Mouse (Mus musculus) kidney, adult 8-10 months (tissue): ENCODE results near the gene Baat.
A peak's percentile ranks its signal among the peaks of the same experiment; 100 is the strongest.
"Not testable (repeated sequence)": the region's sequence is repeated elsewhere in the genome, so short reads cannot be mapped to it uniquely, and the experiment has no call there.

Experiments
- DNase-seq, 2 experiments: peaks; one replicate each; pipeline ENCODE4 v3.0.0; 2022

Gene Baat

DNA sequence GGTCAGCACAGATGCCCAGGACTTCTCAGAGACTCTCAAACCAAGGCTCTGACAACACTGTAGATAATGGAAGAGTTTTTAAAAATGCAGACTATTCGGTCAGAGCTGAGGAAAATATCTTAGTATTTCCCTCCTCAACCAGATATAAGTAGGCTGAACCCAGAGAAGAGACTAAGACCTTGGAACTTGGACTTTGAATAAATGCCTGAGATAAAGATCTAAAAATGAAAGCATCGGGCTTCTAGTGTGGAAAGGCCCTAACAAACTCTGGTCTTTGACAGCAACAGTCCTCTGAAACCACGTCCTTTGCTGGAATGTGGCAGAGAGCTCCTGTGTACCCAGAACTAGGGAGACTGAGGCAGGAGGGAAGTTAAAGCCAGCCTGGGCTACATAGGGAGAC lies at the start of gene Baat:
Gene Baat, minus strand, starts transcription at position 172 of the 400 bp plus-strand sequence.
- DNase-seq = no peak

DNA sequence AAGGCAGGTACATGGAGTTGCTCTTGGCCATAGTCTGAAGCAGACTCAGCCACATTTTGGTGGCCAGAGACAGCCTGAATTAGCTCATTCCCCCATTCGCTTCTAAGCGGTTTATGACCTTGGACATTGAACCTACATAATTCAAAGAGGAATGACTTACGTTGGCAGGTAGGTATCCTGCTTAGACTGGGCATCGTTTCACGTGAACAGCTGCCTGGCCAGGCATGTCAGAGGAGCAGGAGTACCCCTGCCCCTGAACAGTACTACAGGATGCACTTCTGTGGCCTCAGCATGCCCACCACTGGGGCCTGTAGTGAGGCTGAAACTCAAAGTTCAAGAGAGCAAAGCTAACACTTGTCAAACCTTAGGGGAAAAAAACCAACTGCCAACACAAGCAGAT lies 47.0 kb upstream of the Baat start:
- DNase-seq = peak; percentile 61 to 84

- DNase-seq = peak; percentile 89 to 93
Measured at GRCm38 (mm10) chr4:49549383-49549782, 43.0 kb upstream of the Baat start, which contains the start of gene Aldob. Aldob (minus strand) TSS chr4:49549546.

GRCm38 (mm10) chr4:49547544-49548219 lies 41.3 kb upstream of the Baat start:
- DNase-seq = no peak

DNA sequence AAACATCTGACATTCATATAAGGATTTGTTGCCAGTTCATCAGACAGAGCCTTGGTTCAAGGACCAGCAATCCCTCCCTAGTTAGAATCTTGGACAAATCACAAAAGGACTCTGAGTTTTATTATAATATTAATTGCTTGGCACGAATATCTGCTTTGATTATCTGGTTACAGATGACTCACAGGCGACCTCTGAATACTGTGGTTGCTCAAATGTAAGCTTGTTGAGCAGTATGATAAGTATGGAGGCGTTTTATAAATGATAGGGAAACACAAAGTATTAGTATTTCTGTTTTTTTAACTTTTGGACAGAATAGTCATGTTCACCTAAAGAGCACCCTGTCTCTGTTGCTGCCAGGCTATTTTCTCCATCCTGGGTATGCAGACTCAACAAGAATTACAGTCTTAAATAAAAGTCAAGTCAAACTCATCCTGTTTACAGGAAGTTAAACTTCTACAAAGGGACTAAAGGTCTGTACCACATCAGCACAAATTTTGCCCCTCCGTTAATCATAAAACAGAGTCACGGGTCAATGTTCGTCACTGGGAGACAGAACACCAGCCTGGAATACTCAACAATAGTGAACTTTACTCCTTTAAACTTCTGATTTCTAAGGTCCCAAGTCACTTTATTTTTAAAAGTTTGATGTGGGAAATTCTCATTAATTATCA lies 40.7 kb upstream of the Baat start:
- DNase-seq = peak; percentile 78 to 88

DNA sequence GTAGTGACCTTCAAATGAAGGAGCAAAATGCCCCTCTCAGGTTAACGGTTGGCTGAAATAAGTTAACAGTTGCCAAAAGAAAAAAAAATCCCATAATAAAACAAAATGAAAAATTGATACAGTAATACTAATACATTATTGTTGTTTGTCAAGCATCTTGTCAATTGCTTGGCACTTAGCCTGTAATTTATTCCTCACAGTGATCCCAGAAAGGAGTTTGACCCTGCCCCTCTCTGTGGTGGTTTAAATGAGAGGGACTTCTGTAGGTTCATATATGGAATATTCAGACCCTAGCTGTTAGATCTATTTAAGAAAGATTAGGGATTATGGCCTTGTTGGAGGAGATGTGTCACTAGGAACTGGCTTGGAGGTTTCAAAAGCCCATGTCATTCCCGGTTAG lies 39.7 kb upstream of the Baat start:
- DNase-seq = no peak

GRCm38 (mm10) chr4:49540966-49541365 lies 34.6 kb upstream of the Baat start:
- DNase-seq = no peak

DNA sequence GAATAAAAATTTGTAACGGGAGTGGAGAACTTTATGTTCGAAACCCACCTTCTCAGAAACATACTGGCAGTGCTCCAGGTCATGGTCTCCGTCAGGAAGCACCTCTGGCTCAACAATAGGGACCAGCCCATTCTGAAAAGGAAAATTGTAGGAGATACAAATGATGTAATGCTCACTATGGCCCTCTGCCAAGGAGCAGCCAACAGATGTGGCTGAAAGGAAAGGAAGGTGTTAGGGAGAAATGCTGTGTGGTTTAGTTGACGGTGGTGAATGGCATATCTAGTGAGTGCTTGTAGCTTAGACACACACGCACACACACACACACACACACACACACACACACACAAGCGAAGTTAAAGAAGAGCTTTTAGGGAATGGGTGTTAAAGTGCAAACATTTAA lies 33.3 kb upstream of the Baat start:
- DNase-seq = no peak

DNA sequence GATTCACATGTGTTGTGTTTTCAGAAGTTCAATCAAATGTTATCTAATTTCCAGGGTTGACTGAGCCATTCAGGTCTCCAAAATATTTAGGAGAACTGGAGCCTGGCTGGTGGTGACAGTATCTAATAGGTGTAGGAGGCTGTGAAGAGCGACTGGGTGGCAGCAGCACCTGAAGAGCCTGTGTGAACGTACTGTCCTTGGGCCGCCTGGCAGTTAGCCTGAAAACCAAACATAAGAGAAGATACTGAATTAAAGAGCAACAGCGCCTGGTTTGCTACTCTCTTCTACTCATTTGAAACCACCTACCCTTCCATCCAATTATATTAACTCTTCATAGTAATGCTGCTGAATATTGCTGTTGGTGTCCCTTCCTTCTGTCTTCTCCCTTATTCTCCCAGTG lies 30.3 kb upstream of the Baat start:
- no peak for DNase-seq

GRCm38 (mm10) chr4:49535675-49536294 lies 29.4 kb upstream of the Baat start:
- no peak for DNase-seq

GRCm38 (mm10) chr4:49535036-49535435 lies 28.7 kb upstream of the Baat start:
- DNase-seq = no peak

DNA sequence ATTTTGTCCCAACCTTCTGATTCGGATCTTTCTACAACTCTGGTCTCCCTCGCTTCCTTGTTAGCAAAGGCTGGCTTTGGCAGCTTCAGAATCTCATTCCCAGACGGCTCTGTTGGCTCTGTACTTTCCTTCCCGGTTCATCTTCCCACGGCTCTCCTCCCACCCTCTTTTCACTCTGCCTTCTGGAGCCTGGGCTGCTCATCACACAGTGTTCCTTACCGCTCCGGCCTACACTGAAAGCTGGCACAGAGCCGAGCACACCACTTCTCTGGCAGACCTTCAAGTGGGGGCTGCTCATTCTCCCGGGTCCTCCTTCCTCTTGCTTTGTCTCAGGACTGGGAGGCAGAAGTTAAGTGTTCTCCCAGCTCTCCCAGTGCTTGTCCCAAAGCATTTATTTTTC lies 16.2 kb upstream of the Baat start:
- DNase-seq = no peak

DNA sequence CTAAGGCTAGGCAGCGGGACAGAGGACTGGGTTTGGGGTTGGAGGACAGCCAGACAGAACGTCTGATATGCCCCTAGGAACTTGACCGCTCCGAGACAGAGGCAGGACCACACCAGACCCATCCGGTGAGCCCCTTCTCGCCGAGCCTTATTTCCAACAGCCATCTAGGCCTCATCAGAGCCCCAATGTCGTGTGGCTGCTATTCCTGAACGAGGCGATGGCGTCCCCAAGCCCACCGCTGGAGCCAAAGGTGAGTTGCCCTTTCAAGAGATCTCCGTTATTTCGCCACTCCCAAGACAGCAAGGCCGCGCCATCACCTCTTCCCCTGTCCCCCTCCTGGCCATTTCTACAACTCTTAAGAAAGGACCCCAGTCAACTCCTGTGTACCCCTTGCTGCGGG lies 15.0 kb upstream of the Baat start:
- DNase-seq = no peak

GRCm38 (mm10) chr4:49520572-49521340 lies 14.4 kb upstream of the Baat start, which contains the start of the genes Mrpl50 and Zfp189:
Mrpl50 (minus strand) TSS chr4:49521093.
Zfp189 (plus strand) TSS chr4:49521176.
- DNase-seq = peak; percentile 95 to 97

GRCm38 (mm10) chr4:49519476-49519875 lies 13.1 kb upstream of the Baat start:
- no peak for DNase-seq

DNA sequence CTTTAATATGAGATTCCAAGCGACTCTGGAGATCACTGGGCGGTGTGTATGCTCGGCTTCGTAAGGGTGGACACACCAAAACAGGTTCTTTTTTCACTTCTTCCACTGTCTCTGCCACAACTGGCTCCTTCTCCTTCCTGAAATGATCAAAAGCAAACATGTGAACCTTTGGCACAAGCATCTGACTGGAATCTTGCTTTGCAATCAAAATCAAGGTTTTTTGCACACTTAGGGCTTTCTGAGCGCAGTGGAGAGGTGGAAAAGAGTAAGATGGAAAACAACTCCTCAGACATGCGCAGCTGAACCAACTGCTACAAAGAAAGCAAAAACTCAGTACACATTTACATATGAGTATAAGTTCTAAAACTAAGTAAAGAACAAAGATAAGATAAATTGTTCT lies 8.1 kb upstream of the Baat start:
- peak in 1 of 2 experiments; percentile 46 for DNase-seq

DNA sequence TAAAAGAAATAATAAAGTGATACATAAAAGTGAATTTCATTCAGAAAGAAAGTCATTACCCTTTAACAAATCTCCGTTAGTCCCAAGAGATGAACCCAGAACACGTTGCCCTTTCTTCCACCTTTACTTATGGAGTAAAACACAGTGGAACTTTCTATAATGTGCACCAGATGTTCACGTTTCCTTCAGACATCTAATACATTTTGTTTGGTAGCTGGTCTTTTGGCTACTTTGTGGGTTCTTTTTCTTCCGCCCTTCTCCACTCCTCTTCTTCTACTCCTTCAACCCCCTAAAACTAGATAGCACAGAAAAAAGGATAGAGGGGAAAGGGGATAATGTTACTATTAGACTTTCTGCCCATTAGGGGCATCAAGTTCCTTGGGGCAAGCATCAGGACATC lies 6.3 kb upstream of the Baat start:
- DNase-seq = no peak

- peak in 1 of 2 experiments; percentile 20 for DNase-seq
Measured at GRCm38 (mm10) chr4:49510236-49510835, 4.0 kb upstream of the Baat start.

GRCm38 (mm10) chr4:49509183-49509582 lies 2.8 kb upstream of the Baat start:
- peak in 1 of 2 experiments; percentile 39 for DNase-seq

GRCm38 (mm10) chr4:49503563-49503962 lies 2.8 kb downstream of the Baat start:
- DNase-seq = no peak

GRCm38 (mm10) chr4:49485934-49486650 lies 20.3 kb downstream of the Baat start:
- DNase-seq = not testable (repeated sequence)

GRCm38 (mm10) chr4:49485442-49485841 lies 20.9 kb downstream of the Baat start:
- DNase-seq = peak; percentile 70 to 87
